Mouse (Mus musculus) small intestine, adult 2 months (tissue): ENCODE data around the gene Igfbp3. TPM values are rescaled to one million over a fixed set of nuclear protein-coding genes. Genes with fewer than 3 reads are reported as not detected.

Source experiments
- H3K27ac ChIP-seq: fragments of 200-500 bp; 2 replicates; pipeline ENCODE4 v1.5.1; 2012; ENCODE audit warnings: low read depth, low read length, control low read depth, inconsistent platforms; ENCODE audit not compliant: insufficient read depth
- H3K27me3 ChIP-seq: fragments of 200-500 bp; 2 replicates; pipeline ENCODE4 v1.6.1; 2012; ENCODE audit warnings: mild to moderate bottlenecking, moderate library complexity, low read length, inconsistent platforms; ENCODE audit not compliant: control insufficient read depth, insufficient read depth
- H3K36me3 ChIP-seq: fragments of 200-500 bp; 2 replicates; pipeline ENCODE4 v1.6.1; 2012; ENCODE audit warnings: mild to moderate bottlenecking, low read length, control low read depth, inconsistent platforms; ENCODE audit not compliant: control insufficient read depth, insufficient read depth
- H3K4me1 ChIP-seq: fragments of 200-500 bp; 2 replicates; pipeline ENCODE4 v1.6.1; 2012; ENCODE audit warnings: low read length, inconsistent platforms, mixed read lengths; ENCODE audit not compliant: control insufficient read depth, insufficient read depth, insufficient read length
- H3K4me3 ChIP-seq: fragments of 200-500 bp; 2 replicates; pipeline ENCODE4 v1.5.1; 2012; ENCODE audit warnings: low read depth, mild to moderate bottlenecking, control low read depth, inconsistent platforms, low read length, moderate library complexity
- CTCF ChIP-seq: fragments of 200-500 bp; IDR thresholded peaks from 2 replicates; pipeline ENCODE4 v1.5.1; 2012; ENCODE audit warnings: low read depth, mild to moderate bottlenecking, control low read depth, inconsistent platforms, low read length, moderate library complexity, mixed read lengths; ENCODE audit not compliant: insufficient replicate concordance, insufficient read length; ENCODE audit errors: extremely low read depth
- POLR2A ChIP-seq: fragments of 200-500 bp; IDR thresholded peaks from 2 replicates; pipeline ENCODE4 v1.6.1; 2012; ENCODE audit warnings: low read depth, mild to moderate bottlenecking, control low read depth, inconsistent platforms, low read length, moderate library complexity
- whole genome bisulfite sequencing: fragments of 180-500 bp; shearing (Covaris S2); methylation state at CpG from one replicate; pipeline ENCODE4 v1.1.7; 2018; 5-methylcytosine and 5-hydroxymethylcytosine counted together
- polyA plus RNA-seq: library from polyadenylated mRNA; depleted of rRNA; stranded (reverse); fragments of >200 nt; gene quantifications from 2 replicates; pipeline ENCODE4 v1.2.3, GENCODE M21; 2012

The Igfbp3 gene
- polyA plus RNA-seq, 1 experiment, result 116 TPM

DNA sequence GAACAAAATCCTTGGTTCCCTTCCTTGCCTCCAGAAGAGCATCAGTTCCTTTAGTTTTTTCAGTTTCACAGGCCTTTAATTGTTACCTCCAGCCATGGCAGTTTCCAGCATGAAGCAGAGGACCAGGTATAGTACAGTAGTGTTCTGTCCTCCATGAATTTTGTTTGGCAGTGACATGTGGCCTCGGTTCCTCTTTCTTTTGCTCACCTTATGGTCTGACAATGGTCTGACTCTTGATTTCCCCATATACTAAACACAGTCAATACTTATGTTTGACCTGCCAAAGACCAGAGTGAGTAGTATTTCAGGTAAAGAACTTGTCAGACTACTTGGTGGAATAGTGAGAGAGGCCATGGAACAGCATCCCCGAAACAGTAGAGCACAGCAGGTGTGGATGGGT, 23.0 kb upstream of the Igfbp3 start:
- Histone ChIP-seq H3K4me3 (no peak overlapping the region), H3K36me3 (no peaks in the 10 kb centered on the region), H3K4me1 (no peaks in the 10 kb centered on the region), H3K27ac (no peak overlapping the region), H3K27me3 (no peaks in the 10 kb centered on the region)
- TF ChIP-seq CTCF (no peak), POLR2A (no peak)
- 83% methylated on average over 2 of the region's 2 CpGs for whole genome bisulfite sequencing

DNA sequence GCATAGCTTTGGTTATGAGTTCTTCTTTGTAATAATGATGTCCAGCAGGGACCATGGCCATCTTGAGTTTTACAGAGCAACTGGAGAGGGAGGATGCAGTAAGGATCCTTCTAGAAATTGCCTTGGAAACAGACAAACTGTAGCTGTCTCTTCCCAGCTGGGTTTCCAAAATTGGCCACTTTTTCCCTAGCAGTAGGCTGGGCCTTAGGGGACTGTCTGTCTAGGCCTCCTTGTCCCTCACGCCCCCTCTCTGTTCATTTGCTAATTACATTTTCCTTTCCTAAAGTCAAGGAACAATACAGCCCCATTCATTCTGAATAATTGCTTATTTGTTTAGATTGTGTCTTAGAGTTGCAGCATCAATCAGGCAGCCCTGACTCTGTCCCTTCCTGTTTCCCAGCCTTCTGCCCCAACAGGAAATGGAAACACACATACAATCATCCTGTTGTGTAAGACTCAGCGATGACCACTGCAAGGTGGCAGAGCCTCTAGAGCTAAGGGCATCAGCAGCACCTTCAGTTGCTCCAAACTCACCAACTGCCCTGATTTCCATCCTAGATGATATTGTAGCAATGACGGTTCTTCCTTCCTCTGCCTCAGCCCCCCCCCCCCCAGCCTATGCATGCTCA, 21.4 kb upstream of the Igfbp3 start:
- WGBS, result 74% methylated on average over 3 of the region's 3 CpGs
- Histone ChIP-seq H3K27me3 (no peaks in the 10 kb centered on the region), H3K27ac (no peak overlapping the region), H3K36me3 (no peaks in the 10 kb centered on the region), H3K4me3 (no peak overlapping the region), H3K4me1 (no peaks in the 10 kb centered on the region)
- no peak for TF ChIP-seq CTCF
- TF ChIP-seq POLR2A, result no peak

DNA sequence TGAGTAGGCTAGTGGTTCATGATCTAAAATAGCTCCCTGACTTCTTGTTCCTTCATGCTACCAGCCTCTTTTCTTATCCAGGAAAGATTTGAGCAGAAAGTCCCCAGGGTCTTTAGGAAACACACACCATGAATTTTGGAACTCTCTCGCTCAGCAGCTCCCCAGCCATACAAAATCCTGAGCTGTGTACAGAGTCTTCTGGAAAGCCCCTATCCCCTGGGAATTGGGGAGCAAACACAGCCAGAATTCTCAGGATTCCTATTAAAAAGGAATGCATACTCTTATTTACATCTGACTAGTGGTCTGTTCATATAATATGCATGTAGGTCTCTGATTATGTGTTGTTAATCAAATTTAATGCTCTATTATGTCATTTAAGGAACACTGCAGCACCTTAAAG, 20.7 kb upstream of the Igfbp3 start:
- WGBS, result 81% methylated on average over 1 of the region's 1 CpGs

DNA sequence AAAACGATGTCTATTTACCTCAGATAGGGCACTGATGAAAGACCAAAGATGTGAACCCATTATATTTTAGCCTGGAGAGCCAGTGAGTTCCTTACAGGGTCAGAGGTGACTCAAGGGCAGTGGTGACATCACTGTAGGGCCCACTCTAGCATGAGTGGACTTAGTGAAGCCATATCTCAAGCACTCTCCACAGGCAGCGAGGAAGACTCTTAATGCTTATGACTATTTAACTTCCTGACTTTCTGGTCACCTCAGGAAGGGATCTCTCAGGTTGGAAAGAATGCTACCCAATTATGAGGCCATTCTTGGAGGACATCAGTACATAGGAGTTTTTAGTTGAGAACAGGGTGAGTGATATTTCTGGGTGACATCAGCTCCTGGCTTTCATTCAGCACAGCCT, 19.6 kb upstream of the Igfbp3 start:
- no peaks in the 10 kb centered on the region for H3K36me3 ChIP-seq
- no peaks in the 10 kb centered on the region for H3K27me3 ChIP-seq
- no peak overlapping the region for H3K4me3 ChIP-seq
- 76% methylated on average over 2 of the region's 2 CpGs for WGBS
- H3K27ac ChIP-seq, result no peak overlapping the region
- no peak for TF ChIP-seq POLR2A
- TF ChIP-seq CTCF, result no peak
- H3K4me1 ChIP-seq, result no peaks in the 10 kb centered on the region

More for the DNA sequence above, 20.7 kb upstream of the Igfbp3 start:
- Histone ChIP-seq H3K36me3 (no peaks in the 10 kb centered on the region), H3K4me3 (no peak overlapping the region), H3K27ac (no peak overlapping the region), H3K27me3 (no peaks in the 10 kb centered on the region), H3K4me1 (no peaks in the 10 kb centered on the region)
- TF ChIP-seq POLR2A, result no peak
- no peak for TF ChIP-seq CTCF

DNA sequence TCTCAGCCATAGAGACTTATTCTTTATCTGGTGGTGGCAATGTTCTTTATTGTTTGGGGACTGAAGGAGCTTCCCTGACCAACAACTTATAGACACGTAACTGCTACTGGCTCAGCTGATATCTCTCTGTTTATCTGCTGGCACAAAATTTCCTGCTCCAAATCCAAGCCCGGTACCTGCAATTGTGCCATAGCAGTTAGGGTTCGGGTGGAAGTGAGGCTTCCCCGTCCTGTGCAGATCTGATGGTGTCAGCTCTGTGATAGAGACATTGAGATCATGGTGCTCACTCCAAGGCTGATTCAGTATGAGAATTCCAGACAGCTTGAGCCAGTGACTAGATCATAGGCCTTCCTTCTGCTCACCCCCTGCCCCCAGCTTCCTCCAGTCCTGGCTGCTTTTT, 18.2 kb upstream of the Igfbp3 start:
- H3K27ac ChIP-seq, result no peak overlapping the region
- 90% methylated on average over 4 of the region's 4 CpGs for WGBS
- H3K36me3 ChIP-seq, result no peaks in the 10 kb centered on the region
- no peak overlapping the region for H3K4me3 ChIP-seq
- no peaks in the 10 kb centered on the region for H3K4me1 ChIP-seq
- H3K27me3 ChIP-seq, result no peaks in the 10 kb centered on the region
- TF ChIP-seq POLR2A, result no peak
- no peak for TF ChIP-seq CTCF

DNA sequence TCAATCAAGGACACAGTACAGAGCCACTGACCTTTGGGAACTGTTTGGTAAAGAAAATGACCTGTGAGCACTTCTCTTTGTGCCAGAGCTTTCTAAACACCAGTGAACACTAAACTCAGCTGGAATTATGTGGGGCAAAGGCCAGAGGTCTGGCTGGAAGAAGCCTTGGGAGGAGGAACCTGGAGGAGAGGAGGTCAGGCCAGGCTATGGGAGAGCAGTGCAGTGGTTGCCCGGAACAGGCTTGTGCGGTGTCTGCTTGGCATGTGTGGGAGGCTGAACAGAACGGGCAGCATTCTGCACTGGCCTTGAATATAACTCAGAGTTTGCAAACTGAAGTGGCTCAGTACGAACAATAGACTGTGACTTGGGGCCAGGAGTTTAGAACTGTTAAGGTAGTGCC, 16.3 kb upstream of the Igfbp3 start:
- H3K36me3 ChIP-seq, result no peaks in the 10 kb centered on the region
- 78% methylated on average over 4 of the region's 4 CpGs for WGBS
- no peaks in the 10 kb centered on the region for H3K4me1 ChIP-seq
- no peak overlapping the region for H3K4me3 ChIP-seq
- H3K27me3 ChIP-seq, result no peaks in the 10 kb centered on the region
- TF ChIP-seq POLR2A (no peak), CTCF (no peak)
- H3K27ac ChIP-seq, result no peak overlapping the region

DNA sequence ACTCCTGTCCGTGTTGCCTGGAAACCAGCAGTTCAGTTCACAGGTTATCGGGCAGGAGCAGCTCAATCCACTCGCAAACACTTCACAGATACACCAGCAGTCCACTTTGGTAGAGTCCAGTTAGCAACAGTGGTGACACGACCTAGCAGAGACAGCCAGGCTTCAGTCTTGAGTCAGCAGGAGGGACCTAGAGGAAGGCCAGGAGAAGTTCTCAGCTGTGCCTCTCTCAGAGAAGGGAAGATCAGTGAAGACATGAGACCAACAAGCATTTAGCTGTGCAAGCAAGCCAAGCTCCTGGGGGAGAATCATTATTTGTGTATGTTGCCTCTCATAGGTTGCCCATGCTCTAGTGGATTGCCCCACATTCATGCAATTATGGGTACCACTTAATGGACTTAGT, 14.4 kb upstream of the Igfbp3 start:
- WGBS, result 49% methylated on average over 4 of the region's 4 CpGs
- Histone ChIP-seq H3K27ac (no peak overlapping the region), H3K4me1 (no peaks in the 10 kb centered on the region), H3K36me3 (no peaks in the 10 kb centered on the region), H3K27me3 (no peaks in the 10 kb centered on the region), H3K4me3 (no peak overlapping the region)
- no peak for TF ChIP-seq CTCF
- no peak for TF ChIP-seq POLR2A

DNA sequence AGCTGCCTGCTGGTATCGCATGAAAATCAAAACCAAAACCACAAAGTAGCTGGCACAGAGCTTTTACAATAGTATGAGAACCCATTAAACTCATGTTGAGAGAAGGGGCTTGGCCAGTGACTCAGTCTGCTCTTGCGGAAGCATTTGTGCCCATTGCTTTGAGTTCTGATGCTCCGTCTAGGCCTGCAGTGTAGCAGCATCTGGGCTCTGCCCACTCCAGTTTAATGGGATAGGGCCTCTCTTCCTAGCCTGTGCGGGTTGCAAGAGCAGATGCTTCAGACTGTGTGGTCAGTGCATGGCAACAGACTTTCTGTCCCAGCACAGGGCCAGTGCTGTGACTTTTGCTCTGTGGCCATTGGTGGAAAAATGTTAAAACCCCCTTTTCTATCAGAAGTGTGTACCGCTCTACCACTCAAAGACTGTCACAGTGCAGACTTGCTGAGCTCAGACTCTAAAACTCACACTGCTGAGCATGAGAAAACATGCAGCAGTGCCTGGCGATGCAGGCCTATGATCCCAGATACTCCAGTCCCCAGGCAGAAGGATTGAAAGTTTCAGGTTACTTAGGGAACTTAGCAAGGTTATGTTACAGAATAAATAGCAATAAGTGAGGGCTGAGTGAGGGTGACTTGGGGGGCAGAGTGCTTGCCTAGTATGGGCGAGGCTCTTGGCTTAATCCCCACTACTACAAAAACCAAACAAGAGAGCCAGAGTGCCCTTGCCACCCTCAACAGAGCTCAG, 13.3 kb upstream of the Igfbp3 start:
- no peak for TF ChIP-seq POLR2A

More for the DNA sequence above, 13.3 kb upstream of the Igfbp3 start:
- Histone ChIP-seq H3K36me3 (no peaks in the 10 kb centered on the region), H3K27ac (no peak overlapping the region), H3K27me3 (no peaks in the 10 kb centered on the region), H3K4me1 (no peaks in the 10 kb centered on the region), H3K4me3 (no peak overlapping the region)
- WGBS, result 77% methylated on average over 7 of the region's 7 CpGs
